Mouse (Mus musculus) liver, adult (tissue): Measurements from ENCODE around the gene Olfr127.

ENCODE experiments used
- GATA4 ChIP-seq: IDR thresholded peaks from 2 replicates; pipeline ENCODE4 v1.6.1; 2014; ENCODE audit warnings: mild to moderate bottlenecking, low read length; ENCODE audit not compliant: insufficient replicate concordance

Gene Olfr127

GRCm38 (mm10) chr17:37900137-37900536 is at the start of gene Olfr127:
Gene Olfr127, plus strand, starts transcription at chr17:37900437.
- TF ChIP-seq GATA4 = no peak

GRCm38 (mm10) chr17:37863901-37864300 is 36.3 kb upstream of the Olfr127 start:
- no peak for TF ChIP-seq GATA4

GRCm38 (mm10) chr17:37869676-37870205 is 30.5 kb upstream of the Olfr127 start:
- TF ChIP-seq GATA4 = no peak

- TF ChIP-seq GATA4 = no peak
Measured at GRCm38 (mm10) chr17:37873830-37874229, 26.4 kb upstream of the Olfr127 start.

GRCm38 (mm10) chr17:37920248-37920647 is 20.0 kb downstream of the Olfr127 start, which contains the start of gene Olfr128:
Gene Olfr128, plus strand, starts transcription at chr17:37920548.
- no peak for TF ChIP-seq GATA4

- TF ChIP-seq GATA4 = no peak
Measured at GRCm38 (mm10) chr17:37952979-37953378, 52.7 kb downstream of the Olfr127 start, which contains the start of gene Olfr761. Gene Olfr761, minus strand, starts transcription at chr17:37953079.
